ENCODE assay signal across 10 mouse cellular contexts in genomic region chr16:35907432-35908201, GRCm38 (mm10). TPM values are rescaled to one million over a fixed set of nuclear protein-coding genes. Genes with fewer than 3 reads are reported as not detected.
DNase-seq lines count a peak whose midpoint lies in the region; ATAC-seq and TF ChIP-seq lines count a peak whose summit lies in the region.
"Had no signal": no experiment of that assay in that cellular context is flagged by ENCODE, and none has a peak within 500 bp of the region (broad histone marks: within the 10 kb centered on the region; RNA-seq: fewer than 3 reads in every experiment).

No protein-coding gene starts in this region.

- peak overlapping the region; percentile 49; the same call in 1 of the 2 replicates for H3K27ac ChIP-seq in thymus, adult 2 months (ENCODE audit: control insufficient read depth, insufficient read depth, low read length)
- peak overlapping the region; percentile 45 for H3K27ac ChIP-seq in brown adipose tissue, adult 24 weeks (replicated peaks; ENCODE audit: low read depth, low read length)
- peak overlapping the region; percentile 83 for H3K27ac ChIP-seq in intestine, postnatal 0 days (ENCODE audit: low read depth, low read length)
- H3K27ac ChIP-seq: hindbrain, embryonic 10.5 days; liver, embryonic 13.5 days; stomach, embryonic 15.5 days had no signal

- no peak overlapping the region for H3K9ac ChIP-seq in intestine, postnatal 0 days (ENCODE audit: low read depth, low read length)
- H3K9ac ChIP-seq: liver, embryonic 13.5 days; stomach, embryonic 15.5 days had no signal

- H3K4me3 ChIP-seq in thymus, adult 2 months (ENCODE audit: control insufficient read depth, insufficient read depth, low read length) = no peak overlapping the region
- no peak overlapping the region for H3K4me3 ChIP-seq in brown adipose tissue, adult 24 weeks (ENCODE audit: insufficient read depth, low read depth, low read length)
- no peak overlapping the region for H3K4me3 ChIP-seq in intestine, postnatal 0 days (ENCODE audit: low read depth, low read length)
- H3K4me3 ChIP-seq: hindbrain, embryonic 10.5 days; liver, embryonic 13.5 days; stomach, embryonic 15.5 days had no signal

- ATAC-seq in intestine, postnatal 0 days = peak; percentile 80

- DNase-seq in thymus, adult 2 months = no peak
- DNase-seq in thymus, postnatal 14 days = no peak
- DNase-seq in natural killer cell, adult 2 months (ENCODE audit: low spot score in 2 of 2) = no peak
- no peak for DNase-seq in spleen, postnatal 10 days (ENCODE audit: low spot score in 2 of 2)
- no peak for DNase-seq in thymus, postnatal 25 days
- DNase-seq: liver, embryonic 13.5 days had no signal

- H3K4me2 ChIP-seq in intestine, postnatal 0 days (replicated peaks; ENCODE audit: low read depth) = no peak overlapping the region
- H3K4me2 ChIP-seq: liver, embryonic 13.5 days; stomach, embryonic 15.5 days had no signal

- no peak for TF ChIP-seq CTCF in thymus, adult 2 months (IDR thresholded peaks at IDR 0.05; ENCODE audit: borderline replicate concordance, control insufficient read depth, extremely low read depth, insufficient read depth, low read length, poor library complexity)
- no peak for TF ChIP-seq CTCF in intestine, postnatal 0 days (IDR thresholded peaks at IDR 0.05; ENCODE audit: low read depth)

- H3K27me3 ChIP-seq in thymus, adult 2 months (ENCODE audit: control insufficient read depth, insufficient read depth, low read length) = no peaks in the 10 kb centered on the region
- no peaks in the 10 kb centered on the region for H3K27me3 ChIP-seq in intestine, postnatal 0 days (replicated peaks; ENCODE audit: control insufficient read depth, insufficient read depth, low read length)
- H3K27me3 ChIP-seq: liver, embryonic 13.5 days; stomach, embryonic 15.5 days had no signal

- peaks cover 21% of the 10 kb centered on the region for H3K4me1 ChIP-seq in thymus, adult 2 months (replicated peaks; ENCODE audit: control insufficient read depth, insufficient read depth, low read length)
- H3K4me1 ChIP-seq in brown adipose tissue, adult 24 weeks (ENCODE audit: control insufficient read depth, insufficient read depth, insufficient read length, low read length) = peaks cover 4% of the 10 kb centered on the region; the same call in 1 of the 2 replicates
- 0 out of 2 replicates have a peak, but pooled peaks cover 3% of the 10 kb centered on the region for H3K4me1 ChIP-seq in intestine, postnatal 0 days (replicated peaks; ENCODE audit: control insufficient read depth, insufficient read depth, low read length)
- H3K4me1 ChIP-seq: stomach, embryonic 15.5 days had no signal

- no peaks in the 10 kb centered on the region for H3K9me3 ChIP-seq in intestine, postnatal 0 days (ENCODE audit: control insufficient read depth)
- H3K9me3 ChIP-seq: liver, embryonic 13.5 days; stomach, embryonic 15.5 days had no signal

- WGBS in thymus, adult 2 months = 56% methylated on average over 4 of the region's 4 CpGs
- WGBS in intestine, postnatal 0 days = 35% methylated on average over 4 of the region's 4 CpGs

- TF ChIP-seq POLR2A in thymus, adult 2 months (IDR thresholded peaks at IDR 0.05; ENCODE audit: control insufficient read depth, extremely low read depth, insufficient read depth, low read length, poor library complexity) = no peak

- no peaks in the 10 kb centered on the region for H3K36me3 ChIP-seq in thymus, adult 2 months (ENCODE audit: control insufficient read depth, insufficient read depth, low read length)
- no peaks in the 10 kb centered on the region for H3K36me3 ChIP-seq in intestine, postnatal 0 days (ENCODE audit: control insufficient read depth, insufficient read depth)
- H3K36me3 ChIP-seq: hindbrain, embryonic 10.5 days; liver, embryonic 13.5 days; stomach, embryonic 15.5 days had no signal

RNA-seq across cellular contexts. Expression of gene Parp9, which starts 30.7 kb away (rescaled TPM):
- 13.5 and 14.8 TPM in 2 replicates for polyA plus RNA-seq in thymus, adult 2 months (2012; rRNA removed)
- 11.6 and 15.7 TPM in 2 replicates for polyA plus RNA-seq in brown adipose tissue, adult 24 weeks (2012; ENCODE audit: insufficient read depth, insufficient read length, missing spikeins)
- polyA plus RNA-seq in intestine, postnatal 0 days (2015; fragmentation: Nextera tagmentation; extraction: Ambion mirVana) = 29.2 and 29.9 TPM in 2 replicates

RNA-seq across cellular contexts. Expression of gene Dtx3l, which starts 31.3 kb away (rescaled TPM):
- polyA plus RNA-seq in thymus, adult 2 months (2012; rRNA removed) = 20.6 and 20.9 TPM in 2 replicates
- polyA plus RNA-seq in brown adipose tissue, adult 24 weeks (2012; ENCODE audit: insufficient read depth, insufficient read length, missing spikeins) = 6.1 and 6.3 TPM in 2 replicates
- polyA plus RNA-seq in intestine, postnatal 0 days (2015; fragmentation: Nextera tagmentation; extraction: Ambion mirVana) = 10.6 and 11.8 TPM in 2 replicates

RNA-seq across cellular contexts. Expression of gene Parp14, which starts 36.3 kb away (rescaled TPM):
- 9.3 and 10.5 TPM in 2 replicates for polyA plus RNA-seq in thymus, adult 2 months (2012; rRNA removed)
- polyA plus RNA-seq in brown adipose tissue, adult 24 weeks (2012; ENCODE audit: insufficient read depth, insufficient read length, missing spikeins) = 4.6 and 5.4 TPM in 2 replicates
- 7.1 and 9.7 TPM in 2 replicates for polyA plus RNA-seq in intestine, postnatal 0 days (2015; fragmentation: Nextera tagmentation; extraction: Ambion mirVana)
